Mouse (Mus musculus) forebrain, embryonic 14.5 days (tissue): ENCODE measurements at regions not wholly inside any gene's neighbourhood (a gene's known extent, or its start where the extent isn't known, plus 50 kb on each side); places are given as distances from the start of the nearest gene placed in this dataset.

ENCODE experiments used
- ATAC-seq: fragments of 200-750 bp; cut with Nextera tagmentation; 2 replicates; pipeline ENCODE4 v1.8.0; 2017; ENCODE audit warnings: mild to moderate bottlenecking, moderate library complexity
- DNase-seq: peaks from one replicate; pipeline ENCODE4 v3.0.0-alpha.2; 2015; ENCODE audit warnings: low spot score
- H3K27ac ChIP-seq: fragments of 300-500 bp; sonication (generic); 2 replicates; pipeline ENCODE4 v1.5.1; 2014; ENCODE audit warnings: low read depth, mild to moderate bottlenecking, control low read depth, low read length, moderate library complexity
- H3K27me3 ChIP-seq: fragments of 300-500 bp; sonication (generic); replicated peaks from 2 replicates; pipeline ENCODE4 v1.6.1; 2014; ENCODE audit warnings: low read length, control low read depth, mixed read lengths; ENCODE audit not compliant: control insufficient read depth, insufficient read depth
- H3K36me3 ChIP-seq: fragments of 300-500 bp; sonication (generic); 2 replicates; pipeline ENCODE4 v1.6.1; 2014; ENCODE audit warnings: low read length, control low read depth; ENCODE audit not compliant: control insufficient read depth, insufficient read depth
- H3K4me1 ChIP-seq: fragments of 300-500 bp; sonication (generic); 2 replicates; pipeline ENCODE4 v1.6.1; 2014; ENCODE audit warnings: antibody characterized with exemption, low read length, control low read depth; ENCODE audit not compliant: control insufficient read depth, insufficient read depth
- H3K4me2 ChIP-seq: fragments of 300-500 bp; sonication (generic); 2 replicates; pipeline ENCODE4 v1.6.1; 2014; ENCODE audit warnings: mild to moderate bottlenecking, control low read depth, low read length
- H3K4me3 ChIP-seq: fragments of 300-500 bp; sonication (generic); 2 replicates; pipeline ENCODE4 v1.5.1; 2014; ENCODE audit warnings: low read depth, low read length, control low read depth
- H3K9ac ChIP-seq: fragments of 300-500 bp; sonication (generic); 2 replicates; pipeline ENCODE4 v1.6.1; 2014; ENCODE audit warnings: mild to moderate bottlenecking, low read length, control low read depth, moderate library complexity
- H3K9me3 ChIP-seq: fragments of 300-500 bp; sonication (generic); replicated peaks from 2 replicates; pipeline ENCODE4 v1.6.1; 2016; ENCODE audit warnings: low read length, control low read depth, mixed read lengths; ENCODE audit not compliant: control insufficient read depth
- WGBS: fragments of 180-500 bp; shearing (Covaris S2); extraction: QIAGEN DNeasy Blood & Tissue Kit; methylation state at CpG from one replicate; pipeline ENCODE4 v1.1.7; 2014; 5-methylcytosine and 5-hydroxymethylcytosine counted together

GRCm38 (mm10) chr17:94553400-94553799, 196.4 kb downstream of the Mettl4 start:
- H3K4me1 ChIP-seq = no peaks in the 10 kb centered on the region
- H3K36me3 ChIP-seq = no peaks in the 10 kb centered on the region
- 89% methylated on average over 2 of the region's 2 CpGs for WGBS
- H3K27me3 ChIP-seq = no peaks in the 10 kb centered on the region
- H3K9ac ChIP-seq = no peak overlapping the region
- DNase-seq (peak; percentile 44), ATAC-seq (no peak)
- H3K9me3 ChIP-seq = no peaks in the 10 kb centered on the region
- H3K27ac ChIP-seq = no peak overlapping the region
- no peak overlapping the region for H3K4me2 ChIP-seq
- H3K4me3 ChIP-seq = no peak overlapping the region

GRCm38 (mm10) chr17:94528765-94529164, 221.1 kb downstream of the Mettl4 start:
- ATAC-seq = no peak; the same call in 1 of the 2 replicates
- Histone ChIP-seq H3K4me3 (no peak overlapping the region), H3K4me1 (no peaks in the 10 kb centered on the region), H3K9me3 (no peaks in the 10 kb centered on the region), H3K36me3 (no peaks in the 10 kb centered on the region), H3K27me3 (no peaks in the 10 kb centered on the region), H3K9ac (no peak overlapping the region), H3K27ac (no peak overlapping the region), H3K4me2 (no peak overlapping the region)
- peak; percentile 22 for DNase-seq
- 77% methylated on average over 2 of the region's 2 CpGs for WGBS
